Mouse (Mus musculus): ENCODE results near the gene Krtcap2.

DNA sequence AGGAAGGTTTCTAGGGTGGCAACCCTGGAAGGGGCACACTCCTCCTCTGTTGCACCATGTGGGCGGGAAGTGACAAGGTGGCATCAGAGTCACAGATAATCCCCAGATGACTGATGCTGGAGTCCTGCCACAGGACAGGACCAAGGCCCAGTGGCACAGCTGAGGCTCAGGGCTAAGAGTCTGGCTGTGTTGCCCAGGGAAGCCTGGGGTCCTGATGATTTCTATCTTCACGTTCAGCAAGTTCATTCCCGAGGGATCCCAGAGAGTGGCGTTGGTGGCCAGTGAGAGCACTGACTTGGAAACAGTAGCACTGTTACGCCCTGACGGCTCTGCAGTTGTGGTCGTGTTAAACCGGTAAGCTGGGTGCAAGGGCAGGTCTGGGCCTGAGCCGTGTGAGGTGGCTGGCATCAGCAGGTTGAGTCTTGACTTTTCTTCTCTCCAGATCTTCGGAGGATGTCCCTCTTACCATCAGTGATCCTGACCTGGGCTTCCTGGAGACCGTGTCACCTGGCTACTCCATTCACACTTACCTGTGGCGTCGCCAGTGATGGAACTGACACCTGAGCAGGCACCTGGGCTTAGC, 37.6 kb upstream of the Krtcap2 start:
- TF ChIP-seq EP300 (IDR thresholded peaks at IDR 0.05) (no peak), CTCF (IDR thresholded peaks at IDR 0.05) (no peak)
